Mouse (Mus musculus) activated CD4-positive, CD25-positive, alpha-beta regulatory T cell, adult 9 weeks (primary cell): ENCODE measurements around the gene Gm3526. TPM values are rescaled to one million over a fixed set of nuclear protein-coding genes. Genes with fewer than 3 reads are reported as not detected.

Experiments
- polyA plus RNA-seq: library from polyadenylated mRNA; unstranded; fragments of 100-300 nt; shearing (Covaris generic); gene quantifications from one replicate; pipeline ENCODE4 v1.2.1, GENCODE M21; 2017

Gm3526 gene
- polyA plus RNA-seq, result not detected

DNA sequence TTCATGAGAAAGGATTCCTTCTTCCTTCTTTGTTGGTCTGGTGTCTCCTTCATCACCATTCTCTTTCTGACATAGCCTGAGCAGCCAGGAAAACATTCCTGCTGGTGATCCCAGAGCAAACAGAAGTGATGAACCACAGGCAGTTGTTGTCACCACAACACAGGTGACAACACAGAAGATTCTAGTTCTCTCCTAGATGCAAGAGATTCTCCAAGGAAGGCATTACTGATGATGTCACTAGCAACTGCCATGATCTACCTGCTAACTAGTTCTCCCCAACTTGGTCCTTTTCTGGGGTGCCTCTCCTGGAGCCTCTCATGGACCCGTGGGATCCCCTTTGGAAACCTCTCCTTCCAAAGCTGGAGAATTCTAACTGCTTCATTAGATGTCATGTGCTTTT is at the start of gene Gm3526:
TSS of gene Gm3526 (minus strand) at position 101 of the 400 bp plus-strand sequence.

Other genes with a start within 250 kb of the Gm3526 start
- not detected for gene Gm3298, start 244.7 kb downstream of the Gm3526 start, polyA plus RNA-seq
- not detected for gene 4930555G01Rik, start 210.0 kb downstream of the Gm3526 start, polyA plus RNA-seq
- 8.3 TPM for gene Gm8281, start 189.5 kb downstream of the Gm3526 start, polyA plus RNA-seq
- not detected for gene Gm8279, start 129.1 kb downstream of the Gm3526 start, polyA plus RNA-seq
- gene Gm3317, start 96.0 kb downstream of the Gm3526 start, polyA plus RNA-seq, result not detected
- gene Gm8271, start 74.8 kb downstream of the Gm3526 start, polyA plus RNA-seq, result not detected
- not detected for gene Gm3542, start 74.3 kb upstream of the Gm3526 start, polyA plus RNA-seq
- 9.5 TPM for gene Gm3500, start 128.5 kb upstream of the Gm3526 start, polyA plus RNA-seq
- 2.5 TPM for gene Gm3194, start 194.9 kb upstream of the Gm3526 start, polyA plus RNA-seq
- gene Gm8246, start 217.2 kb upstream of the Gm3526 start, polyA plus RNA-seq, result not detected
- gene Gm3187, start 223.6 kb upstream of the Gm3526 start, polyA plus RNA-seq, result not detected
- 6.9 TPM for gene Gm3488, start 241.1 kb upstream of the Gm3526 start, polyA plus RNA-seq